Mouse (Mus musculus) CH12.LX (cell line): ENCODE data around the gene Tbc1d10a. TPM values are rescaled to one million over a fixed set of nuclear protein-coding genes. Genes with fewer than 3 reads are reported as not detected.

Source experiments
- DNase-seq: peaks from one replicate; pipeline ENCODE4 v3.0.0-alpha.2; 2013; ENCODE audit errors: extremely low read depth
- H3K27ac ChIP-seq: 2 replicates; pipeline ENCODE4 v1.5.1; 2012; ENCODE audit warnings: low read depth, mild to moderate bottlenecking, control low read depth, moderate library complexity; ENCODE audit not compliant: insufficient read depth
- H3K27me3 ChIP-seq: replicated peaks from 2 replicates; pipeline ENCODE3; 2012; ENCODE audit warnings: inconsistent platforms
- H3K36me3 ChIP-seq, 2 experiments: replicated peaks in 1 of 2; 2 replicates each; pipeline versions ENCODE3 to v1.6.1; 2012; ENCODE audit warnings: inconsistent platforms in 1 of 2, low read length in 1 of 2, mild to moderate bottlenecking in 1 of 2, mixed read lengths in 1 of 2, moderate library complexity in 1 of 2; ENCODE audit not compliant: control insufficient read depth in 1 of 2, insufficient read depth in 1 of 2
- H3K4me1 ChIP-seq, 2 experiments: 2 replicates each; pipeline ENCODE4 v1.6.1; 2012; ENCODE audit warnings: inconsistent platforms in 1 of 2, moderate library complexity in 1 of 2; ENCODE audit not compliant: insufficient read depth in 2 of 2, control insufficient read depth in 1 of 2
- H3K4me2 ChIP-seq: 2 replicates; pipeline ENCODE4 v1.6.1; 2012; ENCODE audit warnings: low read depth, mild to moderate bottlenecking, control low read depth; ENCODE audit not compliant: poor library complexity, insufficient read depth, severe bottlenecking
- H3K4me3 ChIP-seq, 3 experiments: fragments of 150-350 bp in 1 of 3; sonication (generic) in 1 of 3; replicated peaks in 1 of 3; 2 replicates each; pipeline versions ENCODE3 to v1.5.1; 2011 to 2012; ENCODE audit warnings: low read depth in 2 of 3, low read length in 2 of 3, mild to moderate bottlenecking in 2 of 3, moderate library complexity in 2 of 3, control low read depth in 1 of 3, improper control_type of control experiment in 1 of 3, inconsistent platforms in 1 of 3, mixed read lengths in 1 of 3; ENCODE audit not compliant: poor library complexity in 1 of 3
- H3K79me2 ChIP-seq: replicated peaks from 2 replicates; pipeline ENCODE4 v1.6.1; 2012; ENCODE audit warnings: mild to moderate bottlenecking, moderate library complexity; ENCODE audit not compliant: control insufficient read depth, poor library complexity, insufficient read depth, severe bottlenecking; ENCODE audit errors: extremely low read depth
- H3K9ac ChIP-seq: 2 replicates; pipeline ENCODE4 v1.6.1; 2012; ENCODE audit warnings: low read depth, mild to moderate bottlenecking, control low read depth, moderate library complexity; ENCODE audit not compliant: insufficient read depth
- H3K9me3 ChIP-seq: replicated peaks from 2 replicates; pipeline ENCODE3; 2012; ENCODE audit warnings: low read length, inconsistent platforms, mixed read lengths
- BHLHE40 ChIP-seq: IDR thresholded peaks from 2 replicates; pipeline ENCODE4 v1.6.1; 2011; ENCODE audit warnings: mild to moderate bottlenecking, low read depth, low read length, improper control_type of control experiment
- CHD2 ChIP-seq: IDR thresholded peaks from 2 replicates; pipeline ENCODE4 v1.6.1; 2011; ENCODE audit warnings: low read length, improper control_type of control experiment
- E2F4 ChIP-seq: IDR thresholded peaks from 2 replicates; pipeline ENCODE4 v1.6.1; 2011; ENCODE audit warnings: low read depth, low read length, improper control_type of control experiment; ENCODE audit not compliant: insufficient replicate concordance
- ELF1 ChIP-seq: IDR thresholded peaks from 2 replicates; pipeline ENCODE4 v1.6.1; 2014; ENCODE audit warnings: low read depth, mild to moderate bottlenecking, inconsistent platforms, low read length, improper control_type of control experiment
- EP300 ChIP-seq: IDR thresholded peaks from 2 replicates; pipeline ENCODE4 v1.6.1; 2011; ENCODE audit warnings: low read length, improper control_type of control experiment
- HCFC1 ChIP-seq: IDR thresholded peaks from 2 replicates; pipeline ENCODE4 v1.6.1; 2012; ENCODE audit warnings: low read depth, mild to moderate bottlenecking, inconsistent platforms, low read length, improper control_type of control experiment
- IRF4 ChIP-seq: IDR thresholded peaks from 2 replicates; pipeline ENCODE4 v1.6.1; 2014; ENCODE audit warnings: low read depth, mild to moderate bottlenecking, inconsistent platforms, low read length, improper control_type of control experiment
- JUN ChIP-seq: IDR thresholded peaks from 2 replicates; pipeline ENCODE4 v1.6.1; 2011; ENCODE audit warnings: low read depth, mild to moderate bottlenecking, low read length, improper control_type of control experiment, moderate library complexity; ENCODE audit not compliant: insufficient read depth
- JUND ChIP-seq: conservative IDR thresholded peaks from 2 replicates; pipeline ENCODE4 v1.6.1; 2011; ENCODE audit warnings: low read depth, low read length, improper control_type of control experiment
- KAT2A ChIP-seq: IDR thresholded peaks from 2 replicates; pipeline ENCODE4 v1.6.1; 2012; ENCODE audit warnings: low read length, improper control_type of control experiment, inconsistent platforms; ENCODE audit not compliant: insufficient replicate concordance
- MAZ ChIP-seq: IDR thresholded peaks from 2 replicates; pipeline ENCODE4 v1.6.1; 2012; ENCODE audit warnings: low read depth, mild to moderate bottlenecking, inconsistent platforms, low read length, improper control_type of control experiment, moderate library complexity
- MXI1 ChIP-seq: IDR thresholded peaks from 2 replicates; pipeline ENCODE4 v1.6.1; 2011; ENCODE audit warnings: mild to moderate bottlenecking, low read depth, low read length, improper control_type of control experiment
- MYC ChIP-seq: IDR thresholded peaks from 2 replicates; pipeline ENCODE4 v1.6.1; 2011; ENCODE audit warnings: low read depth, mild to moderate bottlenecking, improper control_type of control experiment, low read length
- NRF1 ChIP-seq: IDR thresholded peaks from 2 replicates; pipeline ENCODE4 v1.6.1; 2014; ENCODE audit warnings: low read depth, mild to moderate bottlenecking, inconsistent platforms, low read length, improper control_type of control experiment, moderate library complexity
- POLR2AphosphoS2 ChIP-seq: IDR thresholded peaks from 2 replicates; pipeline ENCODE4 v1.6.1; 2011; ENCODE audit warnings: low read depth, low read length, improper control_type of control experiment
- RCOR1 ChIP-seq: conservative IDR thresholded peaks from 2 replicates; pipeline ENCODE4 v1.6.1; 2012; ENCODE audit warnings: low read depth, mild to moderate bottlenecking, inconsistent platforms, low read length, improper control_type of control experiment
- SIN3A ChIP-seq: IDR thresholded peaks from 2 replicates; pipeline ENCODE4 v1.6.1; 2012; ENCODE audit warnings: low read length, improper control_type of control experiment, inconsistent platforms
- TCF12 ChIP-seq: IDR thresholded peaks from 2 replicates; pipeline ENCODE4 v1.6.1; 2014; ENCODE audit warnings: low read depth, mild to moderate bottlenecking, inconsistent platforms, low read length, improper control_type of control experiment
- UBTF ChIP-seq: IDR thresholded peaks from 2 replicates; pipeline ENCODE4 v1.6.1; 2012; ENCODE audit warnings: low read depth, mild to moderate bottlenecking, inconsistent platforms, low read length, improper control_type of control experiment, moderate library complexity
- USF2 ChIP-seq: conservative IDR thresholded peaks from 2 replicates; pipeline ENCODE4 v1.6.1; 2011; ENCODE audit warnings: low read depth, low read length, improper control_type of control experiment
- dilution Hi-C: fragments of 300-500 bp; cut with MboI; formaldehyde crosslinking; loops from 2 replicates; pipeline ENCODE4 v1.14.3; 2020; ENCODE audit warnings: low sequenced_read_pairs; ENCODE audit not compliant: extremely low pct_unique_long_range_greater_than_20kb, extremely low pct_ligation_motif_present
- in situ Hi-C: fragments of 300-500 bp; cut with MboI; formaldehyde crosslinking; loops from 3 replicates; pipeline ENCODE4 v1.14.3; 2019; ENCODE audit warnings: low sequenced_read_pairs, low pct_ligation_motif_present, low pct_unique_long_range_greater_than_20kb, mixed read lengths
- polyA plus RNA-seq: library from polyadenylated mRNA; unstranded; fragments of >175 nt; gene quantifications from 2 replicates; pipeline ENCODE4 v1.2.1, GENCODE M21; 2012; ENCODE audit warnings: low read depth; ENCODE audit not compliant: insufficient read length
- total RNA-seq, 2 experiments: library from RNA; depleted of rRNA; stranded (reverse); fragments of 300-350 nt in 1 of 2; fragments of >200 nt in 1 of 2; gene quantifications; 2 replicates each; pipeline ENCODE4 v1.2.3; 2012 to 2014

Tbc1d10a gene
- total and polyA plus RNA-seq, 3 experiments, result 30.3 to 33.9 (median 33.5) TPM

DNA sequence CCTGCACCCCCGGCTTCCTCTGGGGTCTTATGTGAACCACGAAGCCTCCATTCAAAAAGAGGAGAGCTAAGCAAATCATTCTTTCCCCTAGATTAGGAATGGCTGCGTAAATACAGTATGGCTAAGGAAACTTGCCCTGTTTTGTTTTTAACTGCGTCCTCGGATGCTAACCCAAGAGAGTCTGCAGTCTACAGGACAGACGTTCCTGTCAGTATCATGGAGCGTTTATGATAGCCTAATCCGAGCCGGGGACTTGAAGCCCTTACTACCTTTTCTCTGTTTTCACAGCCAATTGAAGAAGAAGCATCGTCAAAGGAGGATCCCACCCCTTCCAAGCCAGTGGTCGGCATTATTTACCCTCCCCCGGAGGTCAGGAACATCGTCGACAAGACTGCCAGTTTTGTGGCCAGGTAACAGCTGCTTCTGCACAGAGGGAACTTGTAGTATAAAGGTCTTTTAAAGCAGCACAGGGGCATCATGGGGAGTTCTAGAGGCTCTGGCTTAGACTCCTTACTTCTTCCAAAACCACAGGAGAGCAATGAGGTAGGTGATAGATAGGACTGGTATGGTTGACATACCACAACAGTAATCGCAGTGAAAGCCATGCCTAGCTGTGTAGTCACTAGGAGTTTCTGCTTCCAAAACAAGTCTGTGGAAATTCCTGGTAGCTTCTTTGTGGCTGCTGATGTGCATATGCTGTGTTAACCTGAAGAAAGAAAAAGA is 25.7 kb upstream of the Tbc1d10a start:
- peak overlapping the region; percentile 90 for H3K4me2 ChIP-seq
- H3K4me3 ChIP-seq, result peak overlapping the region; percentile 89 to 92 (median 91)
- peaks cover 55% of the 10 kb centered on the region for H3K79me2 ChIP-seq
- H3K4me1 ChIP-seq, result peaks cover 24 to 59% of the 10 kb centered on the region in 2 experiments
- dilution Hi-C loops, result no loop called here
- no peaks in the 10 kb centered on the region for H3K27me3 ChIP-seq
- peak overlapping the region; percentile 83 for H3K9ac ChIP-seq
- no peak for DNase-seq
- in situ Hi-C loops, result no loop called here
- H3K27ac ChIP-seq, result peak overlapping the region; percentile 63; the same call in 1 of the 2 replicates
- no peak for TF ChIP-seq CHD2
- no peak for TF ChIP-seq BHLHE40
- TF ChIP-seq TCF12, result no peak
- TF ChIP-seq SIN3A, result no peak
- TF ChIP-seq ELF1, result no peak
- no peak for TF ChIP-seq MXI1
- no peak for TF ChIP-seq RCOR1
- no peak for TF ChIP-seq EP300
- no peak for TF ChIP-seq NRF1
- TF ChIP-seq USF2, result no peak
- TF ChIP-seq JUND, result no peak
- no peak for TF ChIP-seq E2F4
- no peak for TF ChIP-seq POLR2AphosphoS2
- TF ChIP-seq UBTF, result no peak; the same call in 1 of the 2 replicates
- TF ChIP-seq KAT2A, result no peak
- H3K36me3 ChIP-seq, result peaks cover 36 to 48% of the 10 kb centered on the region in 2 experiments
- no peaks in the 10 kb centered on the region for H3K9me3 ChIP-seq

- H3K4me1 ChIP-seq, result peaks cover 19 to 51% of the 10 kb centered on the region in 2 experiments
- no peak overlapping the region for H3K4me3 ChIP-seq
- dilution Hi-C loops, result no loop called here
Observed at GRCm38 (mm10) chr11:4164701-4165100, 21.9 kb upstream of the Tbc1d10a start.

More at GRCm38 (mm10) chr11:4164701-4165100, 21.9 kb upstream of the Tbc1d10a start:
- 0 out of 2 replicates have a peak, but pooled peaks have one; percentile 36 for TF ChIP-seq TCF12
- TF ChIP-seq UBTF, result no peak
- peak; percentile 75 for TF ChIP-seq JUND
- peak; percentile 72 for TF ChIP-seq EP300
- no peak; the same call in 1 of the 2 replicates for TF ChIP-seq MXI1
- TF ChIP-seq ELF1, result peak; percentile 34; the same call in 1 of the 2 replicates
- TF ChIP-seq RCOR1, result peak; percentile 56; the same call in 1 of the 2 replicates
- peak; percentile 49 for TF ChIP-seq JUN
- peak; percentile 70; the same call in 1 of the 2 replicates for TF ChIP-seq MAZ
- no peak for TF ChIP-seq KAT2A
- peak; percentile 64 for TF ChIP-seq MYC
- TF ChIP-seq IRF4, result peak; percentile 94
- no peak; the same call in 1 of the 2 replicates for TF ChIP-seq HCFC1
- peak; percentile 86 for TF ChIP-seq BHLHE40
- Histone ChIP-seq H3K9me3 (no peaks in the 10 kb centered on the region), H3K36me3 (peaks cover 70 to 85% of the 10 kb centered on the region in 2 experiments), H3K4me2 (peak overlapping the region; percentile 23), H3K27me3 (no peaks in the 10 kb centered on the region), H3K79me2 (peaks cover 75% of the 10 kb centered on the region), H3K27ac (peak overlapping the region; percentile 47; the same call in 1 of the 2 replicates), H3K9ac (0 out of 2 replicates have a peak overlapping the region, but pooled peaks have one; percentile 22)
- in situ Hi-C loops, result no loop called here
- peak; percentile 77 for DNase-seq
